Mouse (Mus musculus) bone marrow macrophage, adult 2 months (primary cell): ENCODE results near the gene Tmem109. TPM values are rescaled to one million over a fixed set of nuclear protein-coding genes. Genes with fewer than 3 reads are reported as not detected.

Experiments
- H3K27ac ChIP-seq: 2 replicates; pipeline ENCODE4 v1.5.1; 2012; ENCODE audit warnings: low read depth, low read length; ENCODE audit not compliant: insufficient read depth
- H3K4me1 ChIP-seq: 2 replicates; pipeline ENCODE4 v1.6.1; 2012; ENCODE audit warnings: low read length; ENCODE audit not compliant: control insufficient read depth, insufficient read depth
- H3K4me3 ChIP-seq: 2 replicates; pipeline ENCODE4 v1.5.1; 2012; ENCODE audit warnings: mild to moderate bottlenecking, low read length, moderate library complexity; ENCODE audit not compliant: insufficient read depth
- CTCF ChIP-seq: IDR thresholded peaks from 2 replicates; pipeline ENCODE4 v1.5.1; 2012; ENCODE audit warnings: low read depth, mild to moderate bottlenecking, low read length, moderate library complexity
- POLR2A ChIP-seq: IDR thresholded peaks from 2 replicates; pipeline ENCODE4 v1.6.1; 2012; ENCODE audit warnings: mild to moderate bottlenecking, low read depth, low read length, borderline replicate concordance
- polyA plus RNA-seq: library from polyadenylated mRNA; stranded (reverse); fragments of >200 nt; gene quantifications from 2 replicates; pipeline ENCODE4 v1.2.4, GENCODE M21; 2012; ENCODE audit not compliant: missing spikeins, insufficient read depth, insufficient read length

Gene Tmem109
- polyA plus RNA-seq, 1 experiment, result 80.6 TPM

GRCm38 (mm10) chr19:10914291-10914690 lies 32.5 kb upstream of the Tmem109 start:
- TF ChIP-seq POLR2A, result no peak
- TF ChIP-seq CTCF, result no peak

GRCm38 (mm10) chr19:10909087-10909721 lies 27.4 kb upstream of the Tmem109 start:
- Histone ChIP-seq H3K4me1 (peaks cover 11% of the 10 kb centered on the region), H3K4me3 (no peak overlapping the region), H3K27ac (no peak overlapping the region)
- TF ChIP-seq CTCF, result no peak
- TF ChIP-seq POLR2A, result no peak

More at GRCm38 (mm10) chr19:10914291-10914690, 32.5 kb upstream of the Tmem109 start:
- Histone ChIP-seq H3K4me1 (peaks cover 13% of the 10 kb centered on the region), H3K27ac (no peak overlapping the region), H3K4me3 (peak overlapping the region; percentile 7; the same call in 1 of the 2 replicates)

GRCm38 (mm10) chr19:10907891-10908290 lies 26.1 kb upstream of the Tmem109 start:
- no peak for TF ChIP-seq POLR2A
- peak; percentile 35; the same call in 1 of the 2 replicates for TF ChIP-seq CTCF
- no peak overlapping the region for H3K27ac ChIP-seq
- H3K4me1 ChIP-seq, result peaks cover 4% of the 10 kb centered on the region
- no peak overlapping the region for H3K4me3 ChIP-seq

GRCm38 (mm10) chr19:10905728-10906000 lies 23.9 kb upstream of the Tmem109 start:
- H3K4me3 ChIP-seq, result no peak overlapping the region

GRCm38 (mm10) chr19:10904927-10905727 lies 23.3 kb upstream of the Tmem109 start:
- H3K4me1 ChIP-seq, result peaks cover 4% of the 10 kb centered on the region
- TF ChIP-seq POLR2A (no peak), CTCF (no peak)
- H3K4me3 ChIP-seq, result no peak overlapping the region
- no peak overlapping the region for H3K27ac ChIP-seq

More at GRCm38 (mm10) chr19:10905728-10906000, 23.9 kb upstream of the Tmem109 start:
- peaks cover 4% of the 10 kb centered on the region for H3K4me1 ChIP-seq
- no peak overlapping the region for H3K27ac ChIP-seq
- TF ChIP-seq CTCF (no peak), POLR2A (no peak)

GRCm38 (mm10) chr19:10904512-10904911 lies 22.7 kb upstream of the Tmem109 start:
- Histone ChIP-seq H3K4me3 (no peak overlapping the region), H3K27ac (no peak overlapping the region), H3K4me1 (peaks cover 4% of the 10 kb centered on the region)
- TF ChIP-seq POLR2A (no peak), CTCF (no peak)

- peaks cover 4% of the 10 kb centered on the region for H3K4me1 ChIP-seq
- no peak overlapping the region for H3K4me3 ChIP-seq
- no peak overlapping the region for H3K27ac ChIP-seq
- no peak for TF ChIP-seq POLR2A
- TF ChIP-seq CTCF, result no peak
These were observed 19.2 kb upstream of the Tmem109 start for GRCm38 (mm10) chr19:10901046-10901445.

GRCm38 (mm10) chr19:10900315-10900714 lies 18.5 kb upstream of the Tmem109 start:
- H3K4me3 ChIP-seq, result no peak overlapping the region
- H3K27ac ChIP-seq, result no peak overlapping the region
- peaks cover 4% of the 10 kb centered on the region for H3K4me1 ChIP-seq
- TF ChIP-seq POLR2A (no peak), CTCF (no peak)

GRCm38 (mm10) chr19:10897491-10897890 lies 15.7 kb upstream of the Tmem109 start:
- Histone ChIP-seq H3K4me1 (peaks cover 9% of the 10 kb centered on the region), H3K27ac (no peak overlapping the region), H3K4me3 (no peak overlapping the region)
- no peak for TF ChIP-seq CTCF
- no peak for TF ChIP-seq POLR2A

GRCm38 (mm10) chr19:10896849-10897248 lies 15.0 kb upstream of the Tmem109 start:
- Histone ChIP-seq H3K4me3 (peak overlapping the region; percentile 85; the same call in 1 of the 2 replicates), H3K27ac (no peak overlapping the region), H3K4me1 (peaks cover 9% of the 10 kb centered on the region)
- TF ChIP-seq CTCF (no peak), POLR2A (no peak)

GRCm38 (mm10) chr19:10895708-10896107 lies 13.9 kb upstream of the Tmem109 start:
- peaks cover 9% of the 10 kb centered on the region for H3K4me1 ChIP-seq
- H3K27ac ChIP-seq, result peak overlapping the region; percentile 84
- peak overlapping the region; percentile 85 for H3K4me3 ChIP-seq
- TF ChIP-seq POLR2A (no peak), CTCF (no peak)
